Mouse (Mus musculus): ENCODE results near the gene Eif2ak4. TPM values are rescaled to one million over a fixed set of nuclear protein-coding genes. Genes with fewer than 3 reads are reported as not detected.

Eif2ak4 gene
- 11.0 TPM for polyA plus RNA-seq (2017; shearing (Covaris generic))

GRCm38 (mm10) chr2:118388341-118389335 lies at the start of gene Eif2ak4:
Gene Eif2ak4, plus strand, starts transcription at chr2:118388618.

GRCm38 (mm10) chr2:118372901-118373571 lies 15.4 kb upstream of the Eif2ak4 start, which contains the start of gene Gpr176:
Gene Gpr176, minus strand, starts transcription at chr2:118373419.

DNA sequence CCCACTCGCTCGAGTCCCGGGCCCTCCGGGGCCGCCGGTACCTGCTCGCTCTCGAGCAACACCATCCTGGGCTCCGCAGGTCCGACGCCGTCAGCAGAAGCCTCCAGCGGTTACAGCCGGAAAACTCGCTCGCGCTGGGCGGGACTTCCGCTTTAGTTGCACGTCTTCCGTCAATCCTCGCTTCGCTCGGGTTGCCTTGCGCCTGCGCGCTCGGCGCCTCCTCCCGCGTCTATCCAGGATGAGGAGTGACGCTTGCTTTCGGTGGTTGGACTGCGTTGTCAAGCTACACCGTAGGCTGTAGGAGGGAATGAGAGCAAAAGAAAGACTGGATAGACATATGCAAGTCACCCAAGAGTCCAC lies 91.1 kb downstream of the Eif2ak4 start, which contains the start of gene Srp14:
Gene Srp14, minus strand, starts transcription at position 162 of the 360 bp plus-strand sequence.

Other genes with a start within 250 kb of the Eif2ak4 start
- not detected for gene Fsip1, start 131.7 kb upstream of the Eif2ak4 start, polyA plus RNA-seq (2017; shearing (Covaris generic))
- not detected for gene Gpr176, start 15.2 kb upstream of the Eif2ak4 start, polyA plus RNA-seq (2017; shearing (Covaris generic))
- 240 TPM for gene Srp14, start 91.1 kb downstream of the Eif2ak4 start, polyA plus RNA-seq (2017; shearing (Covaris generic))
- gene Bmf, start 161.1 kb downstream of the Eif2ak4 start, polyA plus RNA-seq (2017; shearing (Covaris generic)): 9.0 TPM
- 3.3 TPM for gene Bub1b, start 209.6 kb downstream of the Eif2ak4 start, polyA plus RNA-seq (2017; shearing (Covaris generic))

All from effector memory CD4-positive, alpha-beta T cell, adult 5 months (primary cell).